Mouse (Mus musculus) left cerebral cortex, postnatal 25 days (tissue): ENCODE measurements around the gene Ppp1cb. TPM values are rescaled to one million over a fixed set of nuclear protein-coding genes. Genes with fewer than 3 reads are reported as not detected.

Experiments used
- DNase-seq, 2 experiments: peaks; one replicate each; pipeline ENCODE4 v3.0.0; 2022; ENCODE audit warnings: low spot score in 2 of 2, mixed read lengths in 1 of 2
- intact Hi-C: fragments of 180-260 bp; cut with DNase I; formaldehyde crosslinking; loops from one replicate; pipeline ENCODE4 v1.15.1; 2025
- total RNA-seq, 2 experiments: library from RNA; stranded (reverse); gene quantifications; 2 replicates each; pipeline ENCODE4 v1.2.3; 2021

Ppp1cb gene
- total RNA-seq, 2 experiments from 2014 or later, result 384 to 386 TPM

DNA sequence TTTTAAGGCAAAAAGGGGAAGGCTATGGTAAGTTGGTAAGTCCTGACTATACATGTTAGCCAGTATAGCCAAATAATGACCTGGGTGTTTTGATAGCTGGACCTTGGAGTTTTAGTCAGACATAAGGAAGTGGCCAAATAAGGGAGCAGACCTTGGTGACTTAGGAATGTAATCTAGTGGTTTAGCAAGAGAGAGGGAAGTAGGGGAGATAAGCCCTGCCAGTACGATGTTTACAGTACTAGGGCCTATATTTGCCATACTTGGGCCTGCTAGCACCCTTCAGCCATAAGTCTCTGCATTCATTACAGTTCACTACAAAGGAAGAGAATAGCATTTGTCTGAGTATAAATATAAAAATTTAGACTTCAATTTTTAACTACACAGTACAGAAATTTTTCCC, 106.1 kb downstream of the Ppp1cb start:
- intact Hi-C loops, result no loop called here
- no peak for DNase-seq

Other genes starting within 250 kb of the Ppp1cb start
- gene Plb1, start 226.1 kb upstream of the Ppp1cb start, total RNA-seq, result 1 to 10 TPM; 1.1 to 1.2 TPM
- 10 to 100 TPM; 12.5 to 13.4 TPM for gene Yes1, start 152.3 kb downstream of the Ppp1cb start, total RNA-seq